Mouse (Mus musculus) neural tube, embryonic 15.5 days (tissue): ENCODE measurements around the gene Armc5. TPM values are rescaled to one million over a fixed set of nuclear protein-coding genes. Genes with fewer than 3 reads are reported as not detected.

Source experiments
- ATAC-seq: fragments of 200-750 bp; cut with Nextera tagmentation; 2 replicates; pipeline ENCODE4 v1.8.0; 2017; ENCODE audit warnings: mild to moderate bottlenecking, moderate TSS enrichment, moderate library complexity; ENCODE audit not compliant: low FRiP score
- H3K27ac ChIP-seq: fragments of 300-500 bp; sonication (generic); replicated peaks from 2 replicates; pipeline ENCODE4 v1.5.1; 2015; ENCODE audit warnings: mild to moderate bottlenecking, inconsistent platforms
- H3K27me3 ChIP-seq: fragments of 300-500 bp; sonication (generic); replicated peaks from 2 replicates; pipeline ENCODE4 v1.6.1; 2015; ENCODE audit warnings: inconsistent platforms
- H3K36me3 ChIP-seq: fragments of 300-500 bp; sonication (generic); 2 replicates; pipeline ENCODE4 v1.6.1; 2015; ENCODE audit warnings: inconsistent platforms
- H3K4me1 ChIP-seq: fragments of 300-500 bp; sonication (generic); 2 replicates; pipeline ENCODE4 v1.6.1; 2015; ENCODE audit warnings: inconsistent platforms
- H3K4me2 ChIP-seq: fragments of 300-500 bp; sonication (generic); 2 replicates; pipeline ENCODE4 v1.6.1; 2015; ENCODE audit warnings: inconsistent platforms, mild to moderate bottlenecking, moderate library complexity
- H3K4me3 ChIP-seq: fragments of 300-500 bp; sonication (generic); replicated peaks from 2 replicates; pipeline ENCODE4 v1.5.1; 2015; ENCODE audit warnings: mild to moderate bottlenecking, inconsistent platforms
- H3K9ac ChIP-seq: fragments of 300-500 bp; sonication (generic); replicated peaks from 2 replicates; pipeline ENCODE4 v1.6.1; 2015; ENCODE audit warnings: mild to moderate bottlenecking, inconsistent platforms
- H3K9me3 ChIP-seq: fragments of 300-500 bp; sonication (generic); replicated peaks from 2 replicates; pipeline ENCODE4 v1.6.1; 2016; ENCODE audit warnings: inconsistent platforms
- WGBS: fragments of 180-500 bp; shearing (Covaris S2); methylation state at CpG from one replicate; pipeline ENCODE4 v1.1.7; 2015; ENCODE audit warnings: mixed read lengths; 5-methylcytosine and 5-hydroxymethylcytosine counted together
- polyA plus RNA-seq: library from polyadenylated mRNA; unstranded; fragments of >200 nt; fragmentation: Nextera tagmentation; extraction: Ambion mirVana; gene quantifications from 2 replicates; pipeline ENCODE4 v1.2.1, GENCODE M21; 2015

Armc5 gene
- polyA plus RNA-seq, 1 experiment from 2014 or later, result 14.0 TPM

GRCm38 (mm10) chr7:128247443-128247842, 10.3 kb downstream of the Armc5 start:
- H3K27ac ChIP-seq, result peak overlapping the region; percentile 84
- 2% methylated on average over 13 of the region's 13 CpGs for WGBS

GRCm38 (mm10) chr7:128248081-128249042, 11.2 kb downstream of the Armc5 start:
- H3K4me1 ChIP-seq, result peaks cover 37% of the 10 kb centered on the region
- ATAC-seq, result no peak
- H3K36me3 ChIP-seq, result peaks cover 12% of the 10 kb centered on the region
- WGBS, result 84% methylated on average over 10 of the region's 10 CpGs
- no peaks in the 10 kb centered on the region for H3K9me3 ChIP-seq
- H3K27me3 ChIP-seq, result 0 out of 2 replicates have a peak, but pooled peaks cover 2% of the 10 kb centered on the region
- no peak overlapping the region for H3K27ac ChIP-seq
- H3K9ac ChIP-seq, result no peak overlapping the region
- H3K4me3 ChIP-seq, result peak overlapping the region; percentile 45; the same call in 1 of the 2 replicates
- H3K4me2 ChIP-seq, result peak overlapping the region; percentile 59

More at GRCm38 (mm10) chr7:128247443-128247842, 10.3 kb downstream of the Armc5 start:
- H3K9ac ChIP-seq, result peak overlapping the region; percentile 65
- H3K36me3 ChIP-seq, result peaks cover 21% of the 10 kb centered on the region
- 0 out of 2 replicates have a peak, but pooled peaks cover 2% of the 10 kb centered on the region for H3K27me3 ChIP-seq
- H3K4me2 ChIP-seq, result peak overlapping the region; percentile 59
- peaks cover 29% of the 10 kb centered on the region for H3K4me1 ChIP-seq
- no peaks in the 10 kb centered on the region for H3K9me3 ChIP-seq
- H3K4me3 ChIP-seq, result peak overlapping the region; percentile 45
- peak; percentile 77 for ATAC-seq

GRCm38 (mm10) chr7:128249998-128250397, 12.9 kb downstream of the Armc5 start:
- Histone ChIP-seq H3K4me1 (peaks cover 37% of the 10 kb centered on the region), H3K9me3 (no peaks in the 10 kb centered on the region), H3K36me3 (peaks cover 2% of the 10 kb centered on the region; the same call in 1 of the 2 replicates), H3K4me3 (no peak overlapping the region), H3K9ac (no peak overlapping the region), H3K4me2 (no peak overlapping the region), H3K27ac (no peak overlapping the region), H3K27me3 (0 out of 2 replicates have a peak, but pooled peaks cover 2% of the 10 kb centered on the region)
- no peak for ATAC-seq
- 88% methylated on average over 5 of the region's 5 CpGs for WGBS

- peak overlapping the region; percentile 70 for H3K4me2 ChIP-seq
- WGBS, result 44% methylated on average over 12 of the region's 12 CpGs
- H3K4me3 ChIP-seq, result peak overlapping the region; percentile 42
- H3K27me3 ChIP-seq, result 0 out of 2 replicates have a peak, but pooled peaks cover 2% of the 10 kb centered on the region
- no peak overlapping the region for H3K27ac ChIP-seq
- H3K9me3 ChIP-seq, result no peaks in the 10 kb centered on the region
- peak overlapping the region; percentile 43; the same call in 1 of the 2 replicates for H3K9ac ChIP-seq
- H3K4me1 ChIP-seq, result peaks cover 22% of the 10 kb centered on the region
- no peak for ATAC-seq
- no peaks in the 10 kb centered on the region for H3K36me3 ChIP-seq
Observed at GRCm38 (mm10) chr7:128251946-128252345, 14.8 kb downstream of the Armc5 start.

GRCm38 (mm10) chr7:128252609-128253008, 15.5 kb downstream of the Armc5 start:
- Histone ChIP-seq H3K4me2 (peak overlapping the region; percentile 70), H3K27me3 (0 out of 2 replicates have a peak, but pooled peaks cover 2% of the 10 kb centered on the region), H3K4me1 (peaks cover 18% of the 10 kb centered on the region), H3K27ac (no peak overlapping the region), H3K9me3 (no peaks in the 10 kb centered on the region), H3K36me3 (no peaks in the 10 kb centered on the region), H3K4me3 (peak overlapping the region; percentile 42), H3K9ac (peak overlapping the region; percentile 43)
- peak; percentile 76 for ATAC-seq
- 7% methylated on average over 24 of the region's 24 CpGs for WGBS

- no peak overlapping the region for H3K9ac ChIP-seq
- H3K4me3 ChIP-seq, result no peak overlapping the region
- ATAC-seq, result no peak
- no peaks in the 10 kb centered on the region for H3K36me3 ChIP-seq
- no peaks in the 10 kb centered on the region for H3K9me3 ChIP-seq
- 67% methylated on average over 2 of the region's 2 CpGs for WGBS
- H3K27ac ChIP-seq, result no peak overlapping the region
- no peak overlapping the region for H3K4me2 ChIP-seq
- 0 out of 2 replicates have a peak, but pooled peaks cover 2% of the 10 kb centered on the region for H3K27me3 ChIP-seq
- peaks cover 18% of the 10 kb centered on the region for H3K4me1 ChIP-seq
Observed at GRCm38 (mm10) chr7:128254978-128255377, 17.8 kb downstream of the Armc5 start.

GRCm38 (mm10) chr7:128255757-128256156, 18.6 kb downstream of the Armc5 start:
- Histone ChIP-seq H3K9ac (no peak overlapping the region), H3K4me1 (peaks cover 18% of the 10 kb centered on the region), H3K9me3 (no peaks in the 10 kb centered on the region), H3K4me2 (no peak overlapping the region), H3K36me3 (no peaks in the 10 kb centered on the region), H3K27me3 (0 out of 2 replicates have a peak, but pooled peaks cover 2% of the 10 kb centered on the region), H3K27ac (no peak overlapping the region), H3K4me3 (no peak overlapping the region)
- ATAC-seq, result no peak
- WGBS, result 93% methylated on average over 5 of the region's 5 CpGs

GRCm38 (mm10) chr7:128256783-128257334, 19.7 kb downstream of the Armc5 start:
- Histone ChIP-seq H3K4me3 (no peak overlapping the region), H3K9me3 (no peaks in the 10 kb centered on the region), H3K27ac (no peak overlapping the region), H3K9ac (no peak overlapping the region), H3K4me2 (no peak overlapping the region), H3K4me1 (peaks cover 14% of the 10 kb centered on the region), H3K27me3 (0 out of 2 replicates have a peak, but pooled peaks cover 2% of the 10 kb centered on the region), H3K36me3 (no peaks in the 10 kb centered on the region)
- WGBS, result 57% methylated on average over 5 of the region's 5 CpGs
- ATAC-seq, result no peak

- Histone ChIP-seq H3K27me3 (no peaks in the 10 kb centered on the region), H3K4me1 (no peaks in the 10 kb centered on the region), H3K4me3 (no peak within 1 kb of the TSS), H3K9me3 (no peaks in the 10 kb centered on the region), H3K36me3 (no peaks in the 10 kb centered on the region), H3K9ac (no peak within 1 kb of the TSS), H3K27ac (no peak within 1 kb of the TSS), H3K4me2 (no peak within 1 kb of the TSS)
- no peak for ATAC-seq
- WGBS, result 89% methylated on average over 6 of the region's 6 CpGs
Observed at GRCm38 (mm10) chr7:128265411-128265810, 28.3 kb downstream of the Armc5 start, which contains the start of gene Slc5a2. Gene Slc5a2, plus strand, starts transcription at chr7:128265657.

- no peak overlapping the region for H3K9ac ChIP-seq
- no peak for ATAC-seq
- no peaks in the 10 kb centered on the region for H3K4me1 ChIP-seq
- H3K36me3 ChIP-seq, result no peaks in the 10 kb centered on the region; the same call in 1 of the 2 replicates
- WGBS, result 73% methylated on average over 5 of the region's 5 CpGs
- no peak overlapping the region for H3K27ac ChIP-seq
- H3K4me2 ChIP-seq, result no peak overlapping the region
- H3K27me3 ChIP-seq, result no peaks in the 10 kb centered on the region
- H3K9me3 ChIP-seq, result no peaks in the 10 kb centered on the region
- no peak overlapping the region for H3K4me3 ChIP-seq
Observed at GRCm38 (mm10) chr7:128266056-128266455, 28.9 kb downstream of the Armc5 start.

GRCm38 (mm10) chr7:128267391-128267790, 30.2 kb downstream of the Armc5 start:
- WGBS, result 73% methylated on average over 13 of the region's 13 CpGs
- H3K4me1 ChIP-seq, result no peaks in the 10 kb centered on the region
- H3K27me3 ChIP-seq, result no peaks in the 10 kb centered on the region
- no peak overlapping the region for H3K4me3 ChIP-seq
- H3K9ac ChIP-seq, result no peak overlapping the region
- H3K4me2 ChIP-seq, result no peak overlapping the region
- peaks cover 8% of the 10 kb centered on the region for H3K36me3 ChIP-seq
- no peak for ATAC-seq
- no peaks in the 10 kb centered on the region for H3K9me3 ChIP-seq
- H3K27ac ChIP-seq, result no peak overlapping the region
